28 mouse cellular contexts compared by ENCODE assay signal in genomic region chr4:111683843-111684242, GRCm38 (mm10).
"Had no signal": no experiment of that assay in that cellular context is flagged by ENCODE, and none has a peak within 500 bp of the region (broad histone marks: within the 10 kb centered on the region; RNA-seq: fewer than 3 reads in every experiment).

No protein-coding gene starts in this region.

- H3K4me2 ChIP-seq: heart, embryonic 12.5 days; hindbrain, embryonic 12.5 days; hindbrain, embryonic 14.5 days; intestine, embryonic 15.5 days; kidney, embryonic 15.5 days; limb, embryonic 13.5 days; limb, embryonic 15.5 days; liver, embryonic 12.5 days had no signal

- H3K4me1 ChIP-seq: hindbrain, embryonic 10.5 days; liver, embryonic 12.5 days had no signal

- H3K27ac ChIP-seq: gastrocnemius, adult 2 months; heart, adult 2 months; hindbrain, embryonic 10.5 days; hindbrain, embryonic 12.5 days; hindbrain, embryonic 14.5 days; intestine, embryonic 15.5 days; kidney, embryonic 15.5 days; kidney, postnatal 0 days; limb, embryonic 13.5 days; limb, embryonic 15.5 days; liver, embryonic 12.5 days; liver, embryonic 14.5 days had no signal

- H3K9ac ChIP-seq: heart, embryonic 12.5 days; hindbrain, embryonic 12.5 days; hindbrain, embryonic 14.5 days; intestine, embryonic 15.5 days; kidney, embryonic 15.5 days; limb, embryonic 13.5 days; limb, embryonic 15.5 days; liver, embryonic 12.5 days; liver, embryonic 14.5 days had no signal

- H3K4me3 ChIP-seq: gastrocnemius, adult 2 months; heart, adult 2 months; heart, embryonic 12.5 days; hindbrain, embryonic 10.5 days; hindbrain, embryonic 12.5 days; intestine, embryonic 15.5 days; kidney, embryonic 15.5 days; limb, embryonic 13.5 days; limb, embryonic 15.5 days; liver, embryonic 12.5 days had no signal

- DNase-seq: gastrocnemius, adult 2 months; gastrocnemius, postnatal 10 days; gastrocnemius, postnatal 25 days; heart, adult 2 months; heart, postnatal 10 days; heart, postnatal 4 days; kidney, adult 18-20 months; kidney, adult 9 months; kidney, postnatal 14 days; kidney, postnatal 36 days; layer of hippocampus, adult 9-11 months; layer of hippocampus, postnatal 36 days; left cerebral cortex, postnatal 4 days; lung, adult 18-20 months had no signal

- ATAC-seq: hindbrain, embryonic 16.5 days; inflammation-experienced regulatory T-cells, adult 6 months; intestine, embryonic 15.5 days; intestine, postnatal 0 days; liver, embryonic 12.5 days had no signal

- H3K9me3 ChIP-seq: heart, embryonic 12.5 days; hindbrain, embryonic 10.5 days; hindbrain, embryonic 12.5 days; intestine, embryonic 15.5 days; kidney, embryonic 15.5 days; limb, embryonic 13.5 days; limb, embryonic 15.5 days; liver, embryonic 12.5 days had no signal

- H3K27me3 ChIP-seq: heart, embryonic 12.5 days; hindbrain, embryonic 12.5 days; intestine, embryonic 15.5 days; kidney, embryonic 15.5 days; limb, embryonic 13.5 days; limb, embryonic 15.5 days; liver, embryonic 12.5 days had no signal

- H3K36me3 ChIP-seq: heart, embryonic 12.5 days; hindbrain, embryonic 10.5 days; hindbrain, embryonic 12.5 days; intestine, embryonic 15.5 days; kidney, embryonic 15.5 days; limb, embryonic 13.5 days; limb, embryonic 15.5 days; liver, embryonic 12.5 days had no signal
